Mouse (Mus musculus) embryonic fibroblast, embryonic 13.5 days (primary cell): ENCODE measurements at regions not wholly inside any gene's neighbourhood (a gene's known extent, or its start where the extent isn't known, plus 50 kb on each side); places are given as distances from the start of the nearest gene placed in this dataset.

Experiments used
- CTCF ChIP-seq: IDR thresholded peaks from 2 replicates; pipeline ENCODE4 v1.5.1; 2011; ENCODE audit warnings: mild to moderate bottlenecking, control low read depth, low read length, moderate library complexity, borderline replicate concordance; ENCODE audit not compliant: insufficient read depth
- POLR2A ChIP-seq: IDR thresholded peaks from 2 replicates; pipeline ENCODE4 v1.6.1; 2011; ENCODE audit warnings: low read depth, mild to moderate bottlenecking, control low read depth, low read length, moderate library complexity

- TF ChIP-seq CTCF (no peak), POLR2A (no peak)
Measured at GRCm38 (mm10) chr8:34495974-34496373, 384.4 kb upstream of the Gm10131 start.
